Mouse (Mus musculus) embryonic facial prominence, embryonic 14.5 days (tissue): ENCODE measurements around the gene Rbm20. TPM values are rescaled to one million over a fixed set of nuclear protein-coding genes. Genes with fewer than 3 reads are reported as not detected.

Experiments
- ATAC-seq: fragments of 200-750 bp; cut with Nextera tagmentation; 2 replicates; pipeline ENCODE4 v1.8.0; 2017; ENCODE audit warnings: low read depth, moderate number of reproducible peaks, moderate TSS enrichment
- DNase-seq: peaks from one replicate; pipeline ENCODE4 v3.0.0-alpha.2; 2015; ENCODE audit warnings: low spot score
- H3K27ac ChIP-seq: fragments of 300-500 bp; sonication (generic); replicated peaks from 2 replicates; pipeline ENCODE4 v1.5.1; 2014; ENCODE audit warnings: low read depth, mild to moderate bottlenecking, low read length, moderate library complexity
- H3K27me3 ChIP-seq: fragments of 300-500 bp; sonication (generic); replicated peaks from 2 replicates; pipeline ENCODE4 v1.6.1; 2014; ENCODE audit warnings: low read length; ENCODE audit not compliant: control insufficient read depth, insufficient read depth
- H3K36me3 ChIP-seq: fragments of 300-500 bp; sonication (generic); 2 replicates; pipeline ENCODE4 v1.6.1; 2014; ENCODE audit warnings: low read length, mixed read lengths; ENCODE audit not compliant: control insufficient read depth, insufficient read depth
- H3K4me1 ChIP-seq: fragments of 300-500 bp; sonication (generic); 2 replicates; pipeline ENCODE4 v1.6.1; 2014; ENCODE audit warnings: antibody characterized with exemption, low read length; ENCODE audit not compliant: control insufficient read depth, insufficient read depth
- H3K4me2 ChIP-seq: fragments of 300-500 bp; sonication (generic); 2 replicates; pipeline ENCODE4 v1.6.1; 2014; ENCODE audit warnings: low read depth, mild to moderate bottlenecking, low read length, moderate library complexity, mixed read lengths
- H3K4me3 ChIP-seq: fragments of 300-500 bp; sonication (generic); 2 replicates; pipeline ENCODE4 v1.5.1; 2014; ENCODE audit warnings: low read depth, mild to moderate bottlenecking, low read length
- H3K9ac ChIP-seq: fragments of 300-500 bp; sonication (generic); 2 replicates; pipeline ENCODE4 v1.6.1; 2014; ENCODE audit warnings: low read depth, mild to moderate bottlenecking, low read length, moderate library complexity, mixed read lengths
- H3K9me3 ChIP-seq: fragments of 300-500 bp; sonication (generic); 2 replicates; pipeline ENCODE4 v1.6.1; 2016; ENCODE audit warnings: low read length; ENCODE audit not compliant: control insufficient read depth
- WGBS: fragments of 180-500 bp; shearing (Covaris S2); extraction: QIAGEN DNeasy Blood & Tissue Kit; methylation state at CpG from one replicate; pipeline ENCODE4 v1.1.7; 2014; 5-methylcytosine and 5-hydroxymethylcytosine counted together
- polyA plus RNA-seq: library from polyadenylated mRNA; unstranded; fragments of >200 nt; fragmentation: Nextera tagmentation; extraction: Ambion mirVana; gene quantifications from 2 replicates; pipeline ENCODE4 v1.2.1, GENCODE M21; 2014

The Rbm20 gene
- polyA plus RNA-seq, 1 experiment from 2014 or later = 5.9 TPM

DNA sequence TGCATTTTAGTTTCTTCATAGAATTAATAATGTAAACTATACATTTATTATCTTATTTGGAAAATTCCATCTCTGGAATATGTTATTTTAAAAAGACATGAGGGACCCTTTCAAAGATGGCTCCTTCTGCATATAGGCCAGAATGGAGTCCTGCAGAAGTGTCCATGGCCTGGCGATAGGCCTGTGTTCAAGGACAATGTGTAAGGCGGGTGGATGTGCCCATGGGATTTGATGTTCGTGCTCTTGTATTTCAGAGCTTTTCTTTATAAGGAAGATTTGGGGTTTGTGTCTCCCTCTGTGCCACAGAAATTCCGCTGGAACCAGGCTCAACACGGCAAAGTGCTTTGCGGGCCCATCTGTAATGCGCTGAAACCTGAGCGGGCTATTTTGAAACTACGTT lies 2.1 kb downstream of the Rbm20 start:
- Histone ChIP-seq H3K9me3 (no peaks in the 10 kb centered on the region), H3K9ac (no peak overlapping the region), H3K27ac (no peak overlapping the region), H3K27me3 (peaks cover 51% of the 10 kb centered on the region), H3K36me3 (no peaks in the 10 kb centered on the region), H3K4me3 (no peak overlapping the region), H3K4me2 (no peak overlapping the region), H3K4me1 (peaks cover 16% of the 10 kb centered on the region)
- ATAC-seq (no peak), DNase-seq (no peak)
- WGBS = 88% methylated on average over 9 of the region's 9 CpGs

GRCm38 (mm10) chr19:53679981-53680380 lies 2.9 kb downstream of the Rbm20 start:
- no peak for ATAC-seq

DNA sequence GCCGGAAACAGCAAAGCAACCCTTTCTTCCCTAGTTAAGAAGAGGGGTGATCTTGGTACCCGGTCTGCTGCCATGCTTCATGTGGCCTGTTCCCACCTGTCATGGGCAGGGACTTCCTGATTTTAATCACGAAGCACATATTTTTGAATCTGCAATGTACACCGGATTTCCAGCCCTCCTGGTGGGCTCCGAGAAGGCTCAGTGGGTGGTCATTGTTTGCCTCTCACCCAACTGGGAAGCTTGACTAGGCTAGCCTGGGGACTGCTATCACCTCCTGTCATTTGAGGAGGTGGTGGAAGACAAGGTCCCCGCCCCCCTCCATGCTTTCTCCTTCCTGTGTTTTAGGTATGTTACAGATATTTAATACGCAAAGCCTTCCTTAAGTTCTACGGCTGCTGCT lies 5.3 kb downstream of the Rbm20 start:
- Histone ChIP-seq H3K27me3 (peaks cover 18% of the 10 kb centered on the region), H3K9ac (no peak overlapping the region), H3K27ac (no peak overlapping the region), H3K4me3 (no peak overlapping the region), H3K4me1 (peaks cover 16% of the 10 kb centered on the region), H3K4me2 (no peak overlapping the region), H3K9me3 (no peaks in the 10 kb centered on the region), H3K36me3 (no peaks in the 10 kb centered on the region)
- ATAC-seq = no peak
- DNase-seq = no peak
- WGBS = 35% methylated on average over 8 of the region's 8 CpGs

More at GRCm38 (mm10) chr19:53679981-53680380, 2.9 kb downstream of the Rbm20 start:
- Histone ChIP-seq H3K4me1 (peaks cover 16% of the 10 kb centered on the region), H3K27ac (no peak overlapping the region), H3K9ac (no peak overlapping the region), H3K4me3 (no peak overlapping the region), H3K36me3 (no peaks in the 10 kb centered on the region), H3K27me3 (peaks cover 43% of the 10 kb centered on the region), H3K4me2 (no peak overlapping the region), H3K9me3 (no peaks in the 10 kb centered on the region)
- WGBS = 80% methylated on average over 7 of the region's 7 CpGs
- DNase-seq = no peak

DNA sequence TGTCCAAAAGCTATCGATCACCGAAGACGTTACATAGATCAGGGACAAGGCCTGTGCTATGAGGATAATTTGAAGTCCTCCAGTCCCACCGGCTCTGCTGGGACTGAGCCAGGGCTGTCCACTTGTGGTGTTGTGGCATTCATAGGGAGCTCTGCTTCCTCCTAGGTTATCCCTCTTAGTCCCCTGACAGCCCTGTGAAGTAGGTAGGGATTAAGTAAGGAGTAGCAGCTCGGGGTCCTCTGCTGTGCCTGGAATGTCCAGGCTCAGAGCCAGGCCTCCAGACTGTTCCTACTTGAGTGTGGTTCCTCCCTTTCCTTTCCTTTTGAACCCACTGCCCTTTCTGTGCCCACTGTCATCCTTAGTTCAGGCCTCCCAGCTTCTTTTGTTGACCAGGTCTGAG lies 10.5 kb downstream of the Rbm20 start:
- no peak overlapping the region for H3K9ac ChIP-seq
- 66% methylated on average over 5 of the region's 5 CpGs for WGBS
- ATAC-seq = no peak

GRCm38 (mm10) chr19:53690816-53691215 lies 13.7 kb downstream of the Rbm20 start:
- no peak overlapping the region for H3K4me2 ChIP-seq
- WGBS = 72% methylated on average over 10 of the region's 10 CpGs
- H3K4me1 ChIP-seq = no peaks in the 10 kb centered on the region
- H3K4me3 ChIP-seq = no peak overlapping the region
- no peaks in the 10 kb centered on the region for H3K27me3 ChIP-seq
- DNase-seq = no peak
- no peaks in the 10 kb centered on the region for H3K9me3 ChIP-seq
- H3K9ac ChIP-seq = no peak overlapping the region
- H3K36me3 ChIP-seq = no peaks in the 10 kb centered on the region
- H3K27ac ChIP-seq = no peak overlapping the region
- no peak for ATAC-seq

More for the DNA sequence above, 10.5 kb downstream of the Rbm20 start:
- no peaks in the 10 kb centered on the region for H3K36me3 ChIP-seq
- no peak for DNase-seq
- H3K9me3 ChIP-seq = no peaks in the 10 kb centered on the region
- H3K27me3 ChIP-seq = no peaks in the 10 kb centered on the region
- no peak overlapping the region for H3K4me3 ChIP-seq
- H3K4me1 ChIP-seq = peaks cover 4% of the 10 kb centered on the region; the same call in 1 of the 2 replicates
- no peak overlapping the region for H3K27ac ChIP-seq
- no peak overlapping the region for H3K4me2 ChIP-seq

DNA sequence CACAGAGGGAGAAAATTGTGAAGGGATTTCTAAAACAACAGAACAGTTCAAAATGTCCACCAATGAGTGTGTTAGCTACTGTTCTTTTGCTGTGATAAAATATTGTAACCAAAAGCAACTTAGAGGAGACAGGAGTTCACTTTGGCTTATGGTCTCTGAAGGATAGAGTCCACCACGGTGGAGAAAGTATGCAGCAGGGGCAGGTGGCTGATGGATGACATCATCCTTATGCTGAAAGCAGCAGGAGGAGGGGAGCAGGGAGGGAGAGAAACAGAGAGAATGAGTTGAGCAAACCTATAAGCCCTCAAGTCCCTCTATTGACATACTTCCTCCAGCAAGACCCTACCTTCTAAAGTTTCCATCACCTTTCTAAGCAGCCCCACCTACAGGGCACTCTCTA lies 16.9 kb downstream of the Rbm20 start:
- no peak for DNase-seq
- Histone ChIP-seq H3K27me3 (no peaks in the 10 kb centered on the region), H3K9ac (no peak overlapping the region), H3K9me3 (no peaks in the 10 kb centered on the region), H3K4me3 (no peak overlapping the region), H3K4me2 (no peak overlapping the region), H3K36me3 (no peaks in the 10 kb centered on the region), H3K4me1 (peaks cover 20% of the 10 kb centered on the region; the same call in 1 of the 2 replicates), H3K27ac (no peak overlapping the region)
- 22% methylated on average over 1 of the region's 1 CpGs for whole genome bisulfite sequencing
- no peak for ATAC-seq

- peak; percentile 46 for DNase-seq
- Histone ChIP-seq H3K36me3 (no peaks in the 10 kb centered on the region), H3K4me2 (no peak overlapping the region), H3K4me3 (no peak overlapping the region), H3K27me3 (no peaks in the 10 kb centered on the region), H3K9ac (no peak overlapping the region), H3K9me3 (no peaks in the 10 kb centered on the region), H3K27ac (peak overlapping the region; percentile 28; the same call in 1 of the 2 replicates), H3K4me1 (peaks cover 28% of the 10 kb centered on the region; the same call in 1 of the 2 replicates)
- no peak; the same call in 1 of the 2 replicates for ATAC-seq
- 57% methylated on average over 6 of the region's 6 CpGs for WGBS
Observed at GRCm38 (mm10) chr19:53696079-53696478, 19.0 kb downstream of the Rbm20 start.

- Histone ChIP-seq H3K27me3 (no peaks in the 10 kb centered on the region), H3K4me3 (no peak overlapping the region), H3K36me3 (no peaks in the 10 kb centered on the region), H3K9ac (no peak overlapping the region), H3K9me3 (no peaks in the 10 kb centered on the region), H3K4me2 (no peak overlapping the region), H3K4me1 (peaks cover 28% of the 10 kb centered on the region; the same call in 1 of the 2 replicates), H3K27ac (peak overlapping the region; percentile 28; the same call in 1 of the 2 replicates)
- DNase-seq = no peak
- 75% methylated on average over 3 of the region's 3 CpGs for WGBS
- no peak for ATAC-seq
Observed at GRCm38 (mm10) chr19:53696655-53697054, 19.5 kb downstream of the Rbm20 start.

- Histone ChIP-seq H3K9ac (0 out of 2 replicates have a peak overlapping the region, but pooled peaks have one; percentile 16), H3K9me3 (no peaks in the 10 kb centered on the region), H3K27ac (peak overlapping the region; percentile 49), H3K36me3 (no peaks in the 10 kb centered on the region), H3K4me2 (peak overlapping the region; percentile 10), H3K4me1 (peaks cover 28% of the 10 kb centered on the region; the same call in 1 of the 2 replicates), H3K27me3 (no peaks in the 10 kb centered on the region), H3K4me3 (no peak overlapping the region)
- peak; percentile 59 for DNase-seq
- WGBS = 33% methylated on average over 24 of the region's 24 CpGs
- peak; percentile 62; the same call in 1 of the 2 replicates for ATAC-seq
Observed at GRCm38 (mm10) chr19:53697376-53698126, 20.4 kb downstream of the Rbm20 start.
